Mouse (Mus musculus): Measurements from ENCODE around the gene Dusp7.

- TF ChIP-seq POLR2A (IDR thresholded peaks at IDR 0.05; ENCODE audit: low read depth, low read length) (no peak), CTCF (IDR thresholded peaks at IDR 0.05; ENCODE audit: borderline replicate concordance, insufficient read depth, low read length) (no peak)
Observed at GRCm38 (mm10) chr9:106322497-106322896, 45.9 kb upstream of the Dusp7 start.
